Mouse (Mus musculus) layer of hippocampus, postnatal 36 days (tissue): Measurements from ENCODE around the gene Lrig2. TPM values are rescaled to one million over a fixed set of nuclear protein-coding genes. Genes with fewer than 3 reads are reported as not detected.

ENCODE experiments used
- DNase-seq, 2 experiments: peaks; one replicate each; pipeline ENCODE4 v3.0.0; 2022
- total RNA-seq, 2 experiments: library from RNA; stranded (reverse); gene quantifications; 2 replicates each; pipeline ENCODE4 v1.2.3; 2021

Lrig2 gene
- total RNA-seq: 10 to 100 TPM; 34.2 to 35.9 TPM

DNA sequence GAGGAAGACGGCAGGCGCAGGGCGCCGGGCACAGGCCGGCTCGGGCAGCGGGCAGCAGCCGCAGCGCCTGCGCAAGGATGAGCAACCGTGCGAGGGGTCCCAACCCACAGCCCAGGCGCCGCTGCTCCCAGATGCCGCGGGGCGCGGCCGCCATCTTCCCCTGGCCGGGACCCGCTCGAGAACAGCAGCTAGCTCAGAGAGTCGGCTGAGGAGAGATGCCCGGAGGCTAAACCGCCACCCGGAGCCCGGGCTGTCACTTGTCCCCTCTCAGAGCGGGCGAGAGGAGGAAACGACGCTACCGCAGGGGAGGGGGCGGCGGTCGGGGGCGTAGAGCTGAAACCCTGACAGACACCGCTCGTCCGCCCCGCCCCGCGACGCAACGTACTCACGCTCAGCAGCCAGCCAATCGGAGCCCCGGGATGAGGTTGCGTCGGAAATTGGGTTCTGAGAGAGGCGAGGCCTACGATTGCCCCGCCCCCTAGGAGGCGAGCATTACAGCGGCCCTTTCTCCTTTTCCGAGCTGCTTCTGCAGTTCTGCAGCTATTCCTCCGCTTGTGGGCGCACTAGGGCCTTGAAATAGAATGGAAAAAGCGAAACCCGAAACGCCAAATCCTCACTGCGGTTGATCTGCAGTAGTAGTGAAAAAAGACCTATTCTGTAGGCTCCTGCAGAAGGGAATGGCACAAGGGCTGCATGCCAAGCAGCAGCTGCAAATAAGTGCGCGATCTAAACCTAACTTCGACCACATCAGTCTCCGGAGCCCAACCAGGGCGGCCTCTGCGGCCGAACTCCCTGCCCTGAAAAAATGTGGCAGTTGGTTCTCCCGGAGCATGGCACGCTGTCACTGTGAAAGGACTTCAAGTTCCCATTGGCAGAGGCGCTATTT is at the start of gene Lrig2:
Gene Lrig2 (minus strand): TSS at position 381 of the 886 bp plus-strand sequence.
- peak; percentile 100 for DNase-seq

DNA sequence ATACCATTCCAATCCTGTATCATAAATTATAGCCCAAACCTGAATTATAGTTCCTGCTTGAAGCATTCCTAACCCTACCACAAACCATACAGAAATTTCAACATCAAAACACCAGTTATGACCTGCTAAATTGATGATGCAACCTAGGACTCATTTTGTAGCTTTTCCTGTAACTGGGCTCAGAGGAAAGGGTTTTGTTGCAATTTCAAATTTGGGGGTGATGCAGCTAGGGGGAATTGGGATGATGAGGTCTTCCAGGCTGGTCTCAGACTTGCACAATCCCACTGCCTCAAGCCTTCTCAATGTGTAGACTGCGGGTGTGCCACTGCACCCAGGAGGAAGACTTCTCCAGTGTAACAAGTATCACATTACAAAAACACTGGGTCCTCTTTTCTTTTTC is 44.9 kb upstream of the Lrig2 start:
- DNase-seq: no peak

DNA sequence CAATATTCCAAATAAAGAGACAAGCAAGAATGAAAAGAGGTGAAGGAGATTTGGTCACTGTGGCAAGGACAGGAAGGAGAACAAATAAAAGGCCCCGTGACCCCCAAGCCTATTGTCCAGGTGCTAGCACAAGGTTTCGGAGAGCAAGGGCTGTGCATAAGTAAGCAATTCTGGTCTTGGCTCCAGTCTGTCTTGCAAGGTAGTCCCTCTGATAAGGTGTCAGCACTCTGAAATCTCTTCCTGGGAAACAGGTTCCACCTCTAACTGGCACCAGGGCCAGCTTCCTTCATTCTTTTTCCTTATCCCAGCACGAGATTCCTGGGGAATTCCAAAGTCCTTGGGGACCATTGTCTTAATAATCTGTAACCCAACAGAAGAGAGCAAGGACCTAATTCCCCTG is 38.9 kb upstream of the Lrig2 start:
- DNase-seq: no peak

DNA sequence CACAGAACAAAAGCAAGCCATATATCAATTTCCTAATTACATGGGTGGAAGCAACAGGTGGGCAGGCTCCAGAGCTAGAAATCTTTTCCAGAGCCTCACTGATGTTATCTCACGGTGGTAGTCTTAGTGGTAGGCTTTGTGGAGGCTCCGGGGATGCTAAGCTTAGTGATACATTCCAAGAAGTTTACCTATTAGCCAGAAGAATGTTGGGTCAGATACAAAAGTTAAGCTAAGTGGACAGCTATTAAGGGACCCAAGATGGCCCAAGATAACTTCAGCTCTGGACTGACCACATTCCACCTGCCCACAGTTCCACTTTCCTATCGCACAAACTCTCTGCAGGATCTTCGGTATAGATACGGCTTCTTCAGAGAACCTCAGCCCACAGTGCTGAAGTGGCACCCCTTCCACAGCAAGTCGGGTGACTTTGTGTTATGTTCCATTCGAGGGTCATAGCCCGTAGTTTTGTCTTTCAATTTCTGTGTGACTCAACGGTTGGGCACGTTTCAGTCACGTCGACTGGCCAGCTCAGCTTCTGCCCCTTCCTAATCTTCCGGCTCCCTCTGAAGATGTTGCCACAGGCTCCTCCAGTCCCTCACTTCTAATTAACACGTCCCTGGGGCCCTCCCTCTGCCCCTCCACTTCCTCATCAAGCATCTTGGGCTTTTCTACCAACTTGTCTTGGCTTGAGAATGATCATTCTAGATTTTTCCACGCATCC is 36.8 kb upstream of the Lrig2 start:
- DNase-seq: no peak

DNA sequence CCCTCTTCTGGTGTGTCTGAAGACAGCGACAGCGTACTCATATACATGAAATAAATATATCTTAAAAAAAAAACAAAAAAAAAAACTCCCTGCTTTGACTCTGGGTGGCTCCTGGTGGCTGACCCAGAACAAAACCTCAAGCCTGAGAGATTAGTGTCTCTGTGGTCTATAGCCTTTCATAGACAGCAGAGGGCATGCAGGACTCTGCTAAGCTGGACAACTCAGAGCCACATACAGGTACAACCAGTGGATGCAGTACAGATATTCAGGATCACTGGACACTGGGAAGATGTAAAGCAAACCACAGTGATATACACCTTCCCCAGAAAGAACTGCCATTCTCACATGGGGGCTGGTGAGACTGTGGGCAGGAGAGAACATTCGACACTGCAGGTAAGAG is 32.1 kb upstream of the Lrig2 start:
- DNase-seq: no peak

DNA sequence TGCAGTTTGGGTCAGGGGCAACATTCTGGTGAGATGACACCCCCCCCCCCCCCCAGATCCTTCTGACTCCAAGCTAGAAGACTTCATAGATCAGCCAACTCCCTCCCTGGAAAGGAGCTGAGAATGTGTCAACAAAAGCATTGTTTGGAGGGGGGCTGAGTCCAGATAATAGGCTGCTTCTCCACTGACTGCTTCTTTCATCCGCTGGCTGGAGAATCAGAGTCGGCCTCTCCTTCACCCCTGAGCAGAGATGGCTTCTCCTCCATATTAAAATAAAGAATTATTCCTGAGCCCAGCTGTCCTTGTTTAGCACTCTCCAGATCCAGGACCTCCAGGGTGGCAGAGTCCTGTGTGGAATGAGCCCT is 30.3 kb upstream of the Lrig2 start:
- DNase-seq: no peak

DNA sequence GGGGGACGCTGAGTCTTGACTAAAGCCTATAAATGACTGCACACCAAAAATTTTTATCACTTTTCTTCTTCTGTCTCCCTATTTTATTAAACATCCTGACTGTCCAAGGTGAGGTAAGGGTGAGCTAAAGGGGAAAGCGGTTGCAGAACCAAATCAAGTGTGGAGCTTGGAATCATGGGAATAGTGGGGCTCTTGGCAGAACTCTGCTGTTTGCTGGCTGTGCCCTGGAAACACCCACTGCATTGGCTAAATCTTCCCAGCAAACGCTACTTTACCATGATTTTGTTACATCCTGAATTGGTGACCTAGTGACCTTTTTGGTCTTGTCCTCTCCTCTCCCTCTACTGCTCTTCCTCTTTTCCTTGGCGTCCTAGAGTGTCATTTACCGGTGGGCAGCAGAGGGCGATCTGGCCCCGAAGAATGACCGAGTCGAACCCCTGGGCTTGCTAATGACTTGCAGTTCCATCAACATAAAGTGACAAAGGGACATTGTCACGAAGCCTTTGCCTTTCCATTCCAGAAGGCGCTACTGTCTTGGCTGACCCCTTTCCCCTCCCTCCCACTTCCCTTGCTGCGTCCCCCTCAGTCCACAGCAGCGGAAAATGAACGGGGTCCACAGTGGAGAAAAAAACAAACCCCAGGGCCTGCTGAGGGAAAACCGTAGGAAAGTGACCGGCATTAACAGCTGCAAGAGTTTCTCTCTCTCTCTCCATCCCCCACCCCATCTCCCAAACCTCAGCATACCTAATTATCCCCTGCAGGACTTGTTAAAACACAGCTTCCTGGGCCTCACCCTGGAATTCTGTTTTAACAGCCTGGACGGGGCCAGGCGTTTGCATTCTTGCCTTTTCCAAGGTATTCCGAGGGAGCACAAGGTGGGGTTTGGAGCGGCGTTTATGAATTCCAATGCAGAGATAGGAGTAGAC is 29.7 kb upstream of the Lrig2 start:
- peak; percentile 72 to 77 for DNase-seq

DNA sequence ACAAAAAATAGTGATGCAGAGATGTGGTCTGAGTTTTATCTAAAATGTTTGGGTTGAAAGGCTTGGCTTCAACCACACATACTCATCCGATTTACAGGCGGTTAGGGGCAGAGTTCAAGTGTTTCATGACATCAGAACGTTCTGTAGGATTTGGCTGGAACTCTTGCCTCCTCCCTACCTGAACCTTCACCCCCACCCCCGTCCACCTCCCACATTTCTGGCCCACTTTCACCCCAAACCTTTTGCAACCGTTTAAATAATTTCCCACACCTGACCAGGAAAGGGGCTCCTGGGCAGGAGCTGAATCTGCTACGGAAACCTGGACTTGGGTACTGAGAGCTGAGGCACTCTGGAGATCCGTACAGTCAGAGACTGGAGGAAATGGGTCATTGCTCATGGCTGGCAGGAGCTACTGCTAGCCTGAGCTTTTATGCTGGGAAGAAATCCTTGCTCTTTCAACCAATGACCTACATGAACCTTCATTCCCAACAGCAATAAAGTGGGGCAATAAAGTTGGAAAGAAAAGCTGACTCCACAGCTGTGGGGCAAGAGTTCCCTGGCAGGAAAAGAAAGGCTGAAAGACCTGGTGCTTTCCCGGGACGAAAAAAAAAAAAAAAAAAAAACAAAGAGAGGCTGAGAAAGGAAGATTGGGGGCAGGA is 28.9 kb upstream of the Lrig2 start:
- DNase-seq: no peak

DNA sequence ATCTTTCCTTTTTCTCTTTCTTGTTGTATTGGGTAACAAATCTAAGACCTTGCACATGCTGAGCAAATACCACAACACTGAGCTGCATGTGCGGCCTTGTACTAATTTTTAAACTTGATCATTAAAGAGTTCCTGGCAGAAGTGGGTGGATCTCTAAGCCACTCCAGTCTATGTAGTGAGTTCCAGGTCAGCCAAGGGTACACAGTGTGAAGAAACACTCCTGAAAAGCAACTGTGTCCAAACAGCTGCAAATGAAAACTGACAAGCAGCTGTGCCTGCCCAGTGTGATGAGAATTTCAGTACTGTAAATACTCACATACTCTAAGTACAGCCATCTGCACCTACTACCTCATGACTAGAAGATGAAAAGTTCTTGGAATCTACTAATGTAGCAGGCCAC is 21.5 kb upstream of the Lrig2 start:
- no peak for DNase-seq

DNA sequence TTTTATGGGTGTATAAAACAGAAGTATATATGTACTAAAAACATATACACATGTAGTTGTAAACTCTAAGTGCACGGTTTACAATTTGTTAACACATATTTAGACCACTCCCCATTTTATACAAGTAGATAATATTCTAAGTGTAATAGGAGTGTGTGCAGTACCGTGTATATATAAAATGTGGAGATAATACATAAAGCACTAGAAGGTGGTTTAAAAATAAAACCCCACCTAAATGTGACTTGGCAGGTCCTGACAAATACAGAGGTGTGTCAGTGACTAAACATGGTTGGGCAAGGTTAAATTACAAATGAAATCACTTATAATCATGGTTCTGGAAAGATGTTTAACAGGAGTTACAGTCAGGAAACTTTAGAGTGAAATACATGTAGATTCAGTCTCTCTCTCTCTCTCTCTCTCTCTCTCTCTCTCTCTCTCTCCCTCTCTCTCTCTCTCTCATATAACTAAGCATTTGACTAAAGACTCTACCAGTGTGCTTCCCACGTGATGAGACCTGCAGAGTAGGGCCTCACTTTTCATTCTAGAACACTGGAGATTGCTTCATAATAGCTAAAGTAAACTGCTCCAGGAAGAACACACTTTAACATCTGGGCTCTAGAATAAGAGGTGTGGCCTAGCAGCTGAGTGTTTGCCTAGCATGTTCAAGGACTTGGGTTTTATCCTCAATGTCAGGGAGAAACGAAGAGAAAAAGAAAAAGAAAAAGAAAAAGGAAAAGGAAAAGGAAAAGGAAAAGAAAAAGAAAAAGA is 14.6 kb upstream of the Lrig2 start:
- DNase-seq: no peak

DNA sequence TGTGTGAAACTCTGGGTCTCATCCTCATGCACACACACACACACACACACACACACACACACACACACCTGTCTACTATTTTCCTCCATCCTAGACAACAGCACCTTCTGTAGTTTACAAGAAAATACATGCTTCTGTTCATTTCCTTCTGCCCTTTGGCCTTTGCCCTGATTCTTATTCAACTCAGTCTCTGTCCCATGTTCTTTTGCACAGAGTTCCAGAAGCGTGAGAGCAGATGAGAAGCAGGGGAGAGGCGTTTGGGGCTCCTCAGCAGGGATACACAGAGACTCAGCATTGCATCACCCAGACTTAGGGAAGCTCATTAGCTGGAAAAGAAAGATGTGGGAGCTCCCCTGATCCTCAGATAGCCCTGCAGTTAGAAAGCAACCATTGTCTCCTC is 13.8 kb upstream of the Lrig2 start:
- no peak for DNase-seq

DNA sequence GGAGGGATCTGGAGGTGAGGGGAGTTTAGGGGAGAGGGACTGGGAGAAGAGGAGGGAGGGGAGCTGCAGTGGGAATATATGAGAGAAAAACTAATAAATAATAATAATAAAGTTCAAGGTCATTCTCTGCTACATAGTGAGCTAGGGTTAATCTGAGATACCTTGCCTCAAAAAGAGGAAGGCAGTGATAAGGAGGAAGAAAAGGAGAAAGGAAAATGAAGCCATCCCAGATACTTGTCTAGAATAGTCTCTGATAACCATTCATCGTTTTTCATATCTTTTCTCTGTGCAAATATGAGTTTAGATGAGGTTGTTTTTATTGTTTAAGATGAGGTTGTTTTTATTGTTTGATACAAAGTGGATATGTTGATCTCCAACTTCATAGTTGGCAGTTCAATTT is 13.3 kb upstream of the Lrig2 start:
- DNase-seq: no peak

DNA sequence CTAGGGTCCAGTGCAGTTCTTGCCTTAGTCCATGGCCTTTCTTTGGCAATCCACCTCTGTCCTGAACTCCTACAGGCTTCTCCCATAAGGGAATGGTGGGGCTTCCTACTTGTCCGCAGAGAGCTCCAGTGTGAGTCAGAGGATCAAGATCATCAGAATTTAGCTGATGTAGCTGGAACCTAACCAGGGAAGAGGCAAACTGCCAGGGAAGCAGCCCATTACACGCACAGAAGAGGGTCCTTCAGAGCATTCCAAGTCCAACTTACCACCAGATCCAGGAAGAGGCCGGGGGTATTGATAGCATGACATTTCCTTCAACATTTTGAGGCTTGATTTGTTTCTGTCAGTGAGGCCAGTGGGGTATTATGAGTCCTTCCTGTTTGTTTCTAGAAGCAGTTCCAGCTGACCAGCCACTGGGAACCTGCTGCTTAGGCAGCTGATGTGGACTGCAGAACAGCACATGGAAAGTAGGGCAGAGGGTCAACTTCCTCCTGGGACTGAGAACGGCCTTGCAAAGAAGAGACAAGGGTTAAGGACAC is 11.7 kb upstream of the Lrig2 start:
- DNase-seq: no peak

DNA sequence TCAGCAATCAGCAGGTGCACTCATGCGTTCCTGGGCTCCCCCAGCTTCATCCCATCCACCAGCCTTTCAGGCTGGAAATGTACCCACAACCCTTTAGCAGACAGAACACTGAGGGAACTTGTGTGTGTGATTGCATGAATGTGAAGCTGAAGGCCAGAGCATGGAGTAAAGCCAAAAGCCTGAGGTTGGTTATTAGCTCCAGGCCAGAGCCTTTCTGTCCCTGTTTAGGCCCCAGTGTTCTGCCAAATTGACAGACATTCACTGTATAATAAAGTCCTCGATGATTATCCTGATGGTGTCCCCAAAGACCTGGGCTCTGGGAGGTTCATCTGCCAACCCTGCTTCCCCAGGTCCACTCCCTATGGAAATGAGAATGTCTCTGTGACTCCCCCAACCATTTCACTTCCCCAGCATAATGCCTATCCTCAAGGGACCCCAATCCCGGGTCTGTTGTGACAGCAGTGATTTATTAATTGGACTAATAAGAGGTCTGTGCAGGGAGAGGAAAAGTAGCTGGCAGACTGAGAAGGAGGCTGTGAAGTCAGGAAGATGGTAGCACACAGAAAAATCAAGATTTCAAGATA is 9.7 kb upstream of the Lrig2 start:
- no peak for DNase-seq

DNA sequence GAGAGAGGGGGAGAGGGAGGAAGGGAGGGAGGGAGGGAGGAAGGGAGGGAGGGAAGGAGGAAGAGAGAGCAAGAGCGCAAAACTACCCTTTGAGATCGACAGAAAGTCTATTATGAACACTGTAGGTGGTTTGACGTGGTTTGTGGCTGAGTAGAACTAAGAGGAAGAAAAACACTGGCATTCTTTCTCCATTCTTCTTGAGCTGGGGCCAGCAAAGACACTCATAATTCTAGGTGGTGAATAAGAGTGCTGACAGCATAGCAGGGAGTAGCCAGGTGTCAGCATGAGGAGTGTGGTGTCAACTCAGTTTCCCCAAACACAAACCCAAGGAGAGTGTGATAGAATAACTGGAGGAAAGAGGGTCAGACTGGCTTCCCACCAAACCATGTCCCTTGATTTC is 8.8 kb upstream of the Lrig2 start:
- no peak for DNase-seq

DNA sequence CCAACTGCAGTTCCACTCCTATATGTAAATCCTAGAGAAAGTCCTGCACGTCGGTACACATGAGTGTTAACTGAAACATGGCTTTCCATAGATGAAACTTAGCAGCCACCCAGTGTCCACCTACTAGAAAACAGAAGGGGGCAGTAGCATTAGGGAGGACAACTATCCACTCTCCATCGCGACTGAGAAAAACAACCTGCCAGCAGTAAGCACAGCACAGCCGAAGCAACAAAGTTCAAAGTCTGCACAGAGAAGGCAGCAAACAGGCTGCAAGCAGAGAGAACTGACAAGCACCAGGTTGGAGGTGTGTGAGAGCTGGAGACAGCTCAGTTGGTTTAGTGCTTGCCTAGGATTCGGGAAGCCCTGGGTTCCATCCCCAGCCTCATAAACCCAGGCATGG is 7.2 kb upstream of the Lrig2 start:
- no peak for DNase-seq

DNA sequence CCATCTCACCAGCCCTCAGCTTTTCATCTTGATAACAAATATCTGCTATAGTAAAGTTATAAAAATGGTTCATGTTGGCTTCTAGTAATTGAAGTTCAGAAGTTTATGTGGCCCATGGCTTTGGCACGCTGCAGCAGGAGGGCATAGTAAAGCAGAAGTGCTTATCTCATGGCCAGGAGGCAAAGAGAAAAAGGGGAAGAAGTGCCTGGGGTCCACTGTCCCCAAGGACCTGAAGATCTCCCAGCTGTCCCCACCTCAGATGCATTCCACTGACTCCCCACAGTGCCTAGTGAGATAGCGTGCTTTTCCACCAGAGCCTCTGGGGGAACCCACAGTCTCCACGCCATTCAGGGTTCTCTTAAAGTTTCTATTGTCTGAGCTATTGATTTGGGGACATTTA is 6.7 kb upstream of the Lrig2 start:
- no peak for DNase-seq

DNA sequence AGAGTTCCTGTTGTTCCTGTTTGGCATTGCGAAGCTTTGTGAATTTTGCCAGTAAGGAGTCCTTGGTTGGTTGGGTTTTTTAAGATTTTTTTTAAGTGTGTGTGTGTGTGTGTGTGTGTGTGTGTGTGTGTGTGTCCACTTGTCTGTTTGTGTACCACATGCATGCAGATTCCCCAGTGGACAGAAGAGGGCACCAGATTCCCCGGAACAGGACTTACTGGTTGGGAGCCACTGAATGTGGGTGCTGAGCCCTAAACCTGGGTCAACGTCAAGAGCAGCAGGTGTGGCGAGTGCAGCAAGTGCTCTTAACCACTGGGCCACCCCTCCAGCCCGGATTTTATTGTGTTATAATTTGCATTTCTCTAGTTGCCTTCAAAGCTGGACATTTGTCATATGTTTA is 5.4 kb upstream of the Lrig2 start:
- DNase-seq: no peak

DNA sequence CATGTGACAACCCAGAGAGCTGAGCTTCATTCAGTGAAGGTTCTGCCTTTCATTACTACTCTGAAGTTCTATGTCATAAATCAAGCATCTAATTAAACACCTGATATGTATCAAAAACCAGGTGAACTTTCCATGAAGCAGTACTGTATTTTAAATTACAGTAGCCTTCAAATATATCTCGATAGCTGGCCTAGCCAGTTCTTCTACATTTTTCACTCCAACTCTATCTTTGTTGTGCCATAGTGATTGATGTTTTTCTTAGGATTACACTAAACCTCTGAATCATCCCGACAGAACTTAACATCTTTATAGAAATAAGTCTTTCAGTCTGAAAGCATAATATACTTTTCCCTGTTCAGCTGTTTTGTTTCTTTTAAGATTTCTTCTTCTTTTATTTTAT is 2.8 kb upstream of the Lrig2 start:
- DNase-seq: no peak

DNA sequence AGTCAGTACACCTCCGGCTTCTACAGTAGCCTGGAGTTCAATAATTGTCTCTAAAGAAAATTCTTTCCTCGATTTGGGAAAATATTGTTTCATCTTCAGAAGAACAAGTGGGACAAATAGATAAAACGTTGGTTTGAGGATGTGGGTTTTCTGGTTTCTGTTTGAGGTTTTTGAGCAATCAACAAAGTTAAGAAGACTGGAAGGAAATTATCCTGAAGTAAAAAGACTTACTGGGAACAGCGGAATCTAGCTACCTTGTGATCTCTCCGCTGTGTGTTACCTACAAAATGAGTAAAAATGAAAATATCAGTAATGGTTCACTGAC is 668 bp upstream of the Lrig2 start:
- DNase-seq: no peak

DNA sequence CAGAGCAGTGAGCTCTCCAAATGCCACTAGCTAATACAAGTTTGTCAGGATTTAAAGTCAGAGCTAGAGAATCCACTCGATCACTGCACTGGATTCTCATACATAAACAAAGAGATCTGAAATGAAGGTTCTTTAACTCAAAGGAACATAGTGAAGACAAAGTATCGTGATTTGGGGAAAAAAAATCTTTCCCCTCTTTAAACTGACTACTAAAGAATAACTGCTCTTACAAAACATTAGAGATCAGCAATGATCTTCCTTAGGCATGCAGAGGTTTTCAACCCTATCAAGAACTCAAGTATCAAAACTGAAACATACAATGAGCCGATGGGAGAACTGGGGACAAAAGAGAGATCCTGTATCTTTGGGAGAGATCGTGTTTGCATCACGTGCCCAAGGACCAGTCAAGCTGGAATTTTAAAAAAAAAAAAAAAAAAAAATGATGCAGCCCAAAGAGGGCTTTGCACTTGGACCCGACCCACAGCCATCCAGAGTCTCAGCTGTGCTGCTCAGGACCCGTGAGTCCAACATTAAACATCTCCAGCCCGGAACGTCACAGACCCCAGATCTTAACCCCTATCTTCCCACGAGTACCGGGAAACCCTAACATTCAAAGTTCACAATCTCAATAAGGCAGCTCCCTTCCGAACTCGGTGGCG is 818 bp downstream of the Lrig2 start:
- no peak for DNase-seq
